Comparison of ENCODE assay signal across 8 mouse cellular contexts in genomic region chr2:37767080-37767547, GRCm38 (mm10). TPM values are rescaled to one million over a fixed set of nuclear protein-coding genes. Genes with fewer than 3 reads are reported as not detected.
DNase-seq lines count a peak whose midpoint lies in the region; ATAC-seq and TF ChIP-seq lines count a peak whose summit lies in the region.

No protein-coding gene starts in this region.

- TF ChIP-seq POLR2A in olfactory bulb, adult 2 months (IDR thresholded peaks at IDR 0.05; ENCODE audit: insufficient read depth, low read depth, low read length), result no peak

- H3K27me3 ChIP-seq in midbrain, embryonic 11.5 days (ENCODE audit: control insufficient read depth, insufficient read depth, low read length), result peaks cover 3% of the 10 kb centered on the region; the same call in 1 of the 2 replicates
- H3K27me3 ChIP-seq in midbrain, embryonic 15.5 days (replicated peaks), result 0 out of 2 replicates have a peak, but pooled peaks cover 3% of the 10 kb centered on the region

- H3K4me1 ChIP-seq in midbrain, embryonic 11.5 days (ENCODE audit: control insufficient read depth, insufficient read depth, low read length), result peaks cover 28% of the 10 kb centered on the region
- peaks cover 44% of the 10 kb centered on the region for H3K4me1 ChIP-seq in midbrain, embryonic 15.5 days
- H3K4me1 ChIP-seq in olfactory bulb, adult 2 months (ENCODE audit: control insufficient read depth, insufficient read depth, low read length), result peaks cover 61% of the 10 kb centered on the region

- DNase-seq in midbrain, embryonic 11.5 days (ENCODE audit: low spot score, missing footprints), result peak; percentile 91
- DNase-seq in embryo, embryonic 9.5 days (ENCODE audit: extremely low spot score), result peak; percentile 40
- DNase-seq in heart, postnatal 14 days, result peak; percentile 58 to 77
- peak; percentile 59 to 60 for DNase-seq in layer of hippocampus, adult 2 months (ENCODE audit: low spot score in 2 of 2)
- no peak for DNase-seq in cerebellum, postnatal 36 days
- no peak for DNase-seq in cerebellum, adult 11 months

- H3K4me2 ChIP-seq in midbrain, embryonic 11.5 days, result peak overlapping the region; percentile 8; the same call in 1 of the 2 replicates
- no peak overlapping the region for H3K4me2 ChIP-seq in midbrain, embryonic 15.5 days

- TF ChIP-seq CTCF in layer of hippocampus, adult 2 months (conservative IDR thresholded peaks at IDR 0.05), result no peak
- no peak for TF ChIP-seq CTCF in olfactory bulb, adult 2 months (IDR thresholded peaks at IDR 0.05; ENCODE audit: insufficient read depth, low read depth, low read length)

- H3K9me3 ChIP-seq in midbrain, embryonic 11.5 days (ENCODE audit: control insufficient read depth, low read length), result no peaks in the 10 kb centered on the region
- H3K9me3 ChIP-seq in midbrain, embryonic 15.5 days, result no peaks in the 10 kb centered on the region

- peak; percentile 25 for ATAC-seq in midbrain, embryonic 11.5 days (ENCODE audit: low FRiP score)
- no peak for ATAC-seq in midbrain, embryonic 15.5 days (replicated peaks)

- no peak overlapping the region for H3K9ac ChIP-seq in midbrain, embryonic 11.5 days (ENCODE audit: low read length)
- H3K9ac ChIP-seq in midbrain, embryonic 15.5 days, result no peak overlapping the region

- no peaks in the 10 kb centered on the region for H3K36me3 ChIP-seq in midbrain, embryonic 11.5 days (ENCODE audit: control insufficient read depth, insufficient read depth, low read length)
- H3K36me3 ChIP-seq in midbrain, embryonic 15.5 days (replicated peaks), result no peaks in the 10 kb centered on the region

- H3K27ac ChIP-seq in midbrain, embryonic 11.5 days (ENCODE audit: low read depth, low read length), result no peak overlapping the region
- H3K27ac ChIP-seq in midbrain, embryonic 15.5 days, result no peak overlapping the region; the same call in 1 of the 2 replicates
- peak overlapping the region; percentile 67 for H3K27ac ChIP-seq in layer of hippocampus, adult 2 months
- peak overlapping the region; percentile 50 for H3K27ac ChIP-seq in olfactory bulb, adult 2 months (ENCODE audit: insufficient read depth, low read depth, low read length)

- no peak overlapping the region for H3K4me3 ChIP-seq in midbrain, embryonic 11.5 days (ENCODE audit: low read depth, low read length)
- H3K4me3 ChIP-seq in midbrain, embryonic 15.5 days, result no peak overlapping the region
- H3K4me3 ChIP-seq in layer of hippocampus, adult 2 months, result no peak overlapping the region
- H3K4me3 ChIP-seq in olfactory bulb, adult 2 months (ENCODE audit: insufficient read depth, low read depth, low read length), result no peak overlapping the region

- WGBS in midbrain, embryonic 11.5 days, result under 1% methylated on average over 9 of the region's 9 CpGs
- 2% methylated on average over 9 of the region's 9 CpGs for WGBS in midbrain, embryonic 15.5 days
- 1% methylated on average over 9 of the region's 9 CpGs for WGBS in olfactory bulb, adult 2 months

- intact Hi-C loops in heart, postnatal 14 days (cut with DNase I), result no loop called here

RNA-seq across cellular contexts. Expression of gene Crb2, which starts 8.9 kb away (rescaled TPM):
- polyA plus RNA-seq in midbrain, embryonic 11.5 days (2014; fragmentation: Nextera tagmentation; extraction: Ambion mirVana), result 10.9 and 14.6 TPM in 2 replicates
- 5.6 and 6.4 TPM in 2 replicates for polyA plus RNA-seq in midbrain, embryonic 15.5 days (2015; fragmentation: Nextera tagmentation; extraction: Ambion mirVana)
- total RNA-seq in heart, postnatal 14 days (2021), result 1 to 10 TPM; 1.1 to 1.5 TPM
- 1 to 10 TPM; 3.7 to 3.9 TPM for total RNA-seq in layer of hippocampus, adult 2 months (2021)
- polyA plus RNA-seq in olfactory bulb, adult 2 months (2012; ENCODE audit: insufficient read depth, insufficient read length, low replicate concordance, missing spikeins), result not detected in 2 replicates

Comparison
In these comparisons a context has a peak if more than half of its experiments do, and no peak if none do; other contexts are left out.
1. DNase-seq: peak in midbrain, embryonic 11.5 days (single experiment), embryo, embryonic 9.5 days (single experiment), heart, postnatal 14 days (2 of 2) and layer of hippocampus, adult 2 months (2 of 2); none in cerebellum, postnatal 36 days (0 of 2) and cerebellum, adult 11 months (single experiment).
2. H3K27ac ChIP-seq: peak in layer of hippocampus, adult 2 months (single experiment) and olfactory bulb, adult 2 months (single experiment); none in midbrain, embryonic 11.5 days (single experiment) and midbrain, embryonic 15.5 days (single experiment).